Mouse (Mus musculus) megakaryocyte, embryonic 14.5 days (primary cell): ENCODE measurements around the gene Slc22a8.

ENCODE experiments used
- FLI1 ChIP-seq: IDR thresholded peaks from 2 replicates; pipeline ENCODE4 v1.6.1; 2012; ENCODE audit warnings: low read length, inconsistent platforms, mixed read lengths
- GATA1 ChIP-seq: IDR thresholded peaks from 3 replicates; pipeline ENCODE4 v1.6.1; 2012; ENCODE audit warnings: mixed read lengths, low read length, inconsistent platforms, borderline replicate concordance

GRCm38 (mm10) chr19:8604536-8605240 lies 13.6 kb downstream of the Slc22a8 start:
- TF ChIP-seq GATA1: no peak
- TF ChIP-seq FLI1: no peak
